Mouse (Mus musculus) adipocyte (in vitro differentiated cells): ENCODE results near the gene Sipa1l2.
A peak's percentile ranks its signal among the peaks of the same experiment; 100 is the strongest.
"Not testable (repeated sequence)": the region's sequence is repeated elsewhere in the genome, so short reads cannot be mapped to it uniquely, and the experiment has no call there.

Source experiments
- DNase-seq: peaks from one replicate; pipeline ENCODE4 v3.0.0-alpha.2; 2016; ENCODE audit warnings: low spot score

The Sipa1l2 gene

GRCm38 (mm10) chr8:125539056-125540013, 30.3 kb downstream of the Sipa1l2 start:
- DNase-seq: no peak

DNA sequence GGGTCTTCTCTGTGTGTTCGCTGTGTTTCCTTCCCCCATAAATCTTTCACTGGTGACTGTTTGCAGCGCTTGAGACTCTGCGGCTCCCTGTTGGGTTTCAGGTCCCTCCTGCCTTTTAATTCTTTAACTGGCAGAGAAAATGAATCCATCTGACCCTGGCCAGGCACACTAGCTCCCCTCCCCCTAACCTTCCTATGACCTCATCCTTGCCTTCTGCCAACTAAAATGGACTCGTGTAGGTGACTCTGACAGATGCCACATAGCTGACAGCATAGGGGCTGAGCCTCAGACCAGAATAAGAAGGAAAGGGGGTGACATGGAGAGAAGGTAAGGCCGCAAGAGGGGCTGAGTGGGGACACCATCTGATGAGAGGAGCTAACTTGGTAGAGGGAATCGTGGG, 31.3 kb downstream of the Sipa1l2 start:
- no peak for DNase-seq

DNA sequence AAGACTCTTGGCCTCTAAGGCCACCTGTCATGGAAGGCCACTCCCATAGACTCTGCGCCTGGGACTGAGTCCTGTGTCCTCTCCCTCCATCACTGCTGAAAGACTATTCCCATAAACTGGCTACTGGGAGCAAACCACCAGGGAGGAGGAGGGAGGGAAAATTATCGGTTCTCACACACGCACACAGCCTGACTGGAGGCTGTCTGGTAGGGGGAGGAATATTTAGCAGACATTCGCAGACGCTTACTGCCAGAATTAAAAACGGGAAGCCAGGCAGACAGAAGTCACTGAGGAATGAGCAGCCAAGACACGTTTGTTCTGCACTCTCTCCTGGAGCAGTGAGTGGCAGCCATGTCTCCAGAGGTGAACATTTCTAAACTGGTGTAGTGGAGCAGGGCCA, 35.9 kb downstream of the Sipa1l2 start:
- no peak for DNase-seq

- peak; percentile 56 for DNase-seq
Measured at GRCm38 (mm10) chr8:125532953-125533352, 36.7 kb downstream of the Sipa1l2 start.

DNA sequence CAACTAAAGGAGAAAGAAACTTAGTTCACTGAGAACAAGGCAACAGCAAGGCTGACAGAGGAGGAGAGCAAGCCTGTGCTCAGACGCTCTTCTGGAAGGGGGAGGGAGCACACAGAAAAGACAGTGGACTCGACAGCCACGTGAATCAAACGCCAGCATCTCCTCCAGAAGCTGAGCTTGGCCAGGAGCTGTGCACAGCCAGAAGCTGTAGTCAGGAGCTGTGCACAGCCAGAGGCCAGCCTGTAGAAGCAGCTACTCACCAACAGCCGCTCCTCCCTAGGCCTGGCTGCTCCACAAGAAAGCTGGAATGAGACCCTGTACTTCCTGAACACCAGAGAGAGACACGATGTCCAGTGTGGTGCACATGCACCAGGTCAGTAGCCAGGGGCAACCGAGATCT, 37.4 kb downstream of the Sipa1l2 start:
- no peak for DNase-seq

- no peak for DNase-seq
Measured at GRCm38 (mm10) chr8:125531640-125532039, 38.0 kb downstream of the Sipa1l2 start.

DNA sequence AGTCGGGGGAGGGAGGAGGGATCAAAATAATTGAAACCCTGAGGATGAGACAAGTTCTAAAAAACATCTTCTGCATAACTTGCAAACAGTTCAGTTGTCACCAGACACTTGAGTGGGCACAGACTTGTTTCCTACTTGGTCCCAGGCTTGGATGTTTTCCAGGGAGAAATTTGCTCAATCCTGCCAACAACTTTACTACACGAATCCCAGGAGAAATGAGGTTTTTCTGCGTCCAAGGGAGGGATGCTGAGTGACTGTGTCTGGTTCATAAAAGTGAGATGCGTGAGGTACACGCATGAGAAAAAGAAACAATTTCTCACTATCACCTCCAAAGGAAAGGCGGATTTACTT, 38.5 kb downstream of the Sipa1l2 start:
- no peak for DNase-seq

DNA sequence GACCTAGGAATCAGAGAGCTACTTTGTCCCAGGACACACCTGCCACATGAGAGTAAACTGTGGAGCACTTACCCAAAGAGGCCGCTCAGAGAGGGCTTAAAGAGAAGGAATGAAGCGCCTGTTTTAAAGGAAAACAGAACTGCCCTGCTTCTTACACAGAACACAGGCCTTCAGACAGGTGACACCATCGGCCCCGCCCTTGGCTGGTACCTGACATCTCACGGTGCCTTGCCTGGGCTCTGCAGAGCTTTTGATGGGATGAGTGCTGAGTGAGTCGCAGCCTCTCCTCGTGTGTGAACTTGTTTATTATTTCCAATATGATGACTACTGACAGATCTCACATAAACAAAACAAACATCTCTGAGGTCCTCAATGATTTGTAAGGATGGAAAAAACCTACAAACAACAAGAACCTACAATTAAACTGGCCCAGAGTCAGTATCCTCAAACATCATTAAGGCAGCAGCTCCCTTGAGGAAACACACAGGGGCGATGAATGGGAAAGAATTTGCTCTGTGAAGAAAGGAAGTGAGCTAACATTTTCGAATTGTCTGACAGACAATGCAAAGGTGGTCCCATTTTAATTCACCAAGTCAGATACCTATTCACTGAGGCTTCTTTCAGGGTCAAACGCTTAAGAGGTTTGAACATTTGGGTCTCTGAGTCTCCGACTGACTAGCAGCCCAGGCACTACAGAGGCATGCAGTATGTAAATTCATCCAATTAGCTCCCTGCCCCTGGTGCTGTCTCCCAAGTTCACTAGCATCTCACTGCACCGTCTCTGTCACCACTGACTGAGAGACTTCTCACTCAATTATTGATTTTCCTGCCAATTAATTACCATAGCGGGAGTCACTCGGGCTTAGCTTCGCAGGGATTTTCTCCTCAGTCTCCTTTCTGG, 39.2 kb downstream of the Sipa1l2 start:
- no peak for DNase-seq

DNA sequence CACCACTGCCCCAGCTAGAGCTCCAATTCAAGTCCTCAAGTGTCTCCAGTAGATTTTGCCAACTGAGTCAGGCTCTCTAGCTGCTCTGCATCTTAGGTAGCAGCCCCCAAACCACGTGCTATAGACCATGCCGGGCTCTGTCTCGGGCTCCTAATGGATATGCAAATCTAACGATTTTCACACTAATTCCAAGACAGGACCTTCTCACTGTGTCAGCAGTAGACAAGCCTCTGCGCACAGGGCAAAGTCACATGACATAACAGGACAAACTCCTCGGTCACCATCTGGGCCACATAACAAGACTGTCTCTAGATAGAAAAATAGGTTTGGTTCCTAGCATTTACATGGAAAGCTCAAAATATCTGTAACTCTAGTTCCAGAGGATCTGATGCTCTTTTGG, 40.6 kb downstream of the Sipa1l2 start:
- DNase-seq: no peak

GRCm38 (mm10) chr8:125527941-125528340, 41.7 kb downstream of the Sipa1l2 start:
- DNase-seq: no peak

GRCm38 (mm10) chr8:125526999-125527398, 42.6 kb downstream of the Sipa1l2 start:
- DNase-seq: no peak

- no peak for DNase-seq
Measured at GRCm38 (mm10) chr8:125526582-125526981, 43.0 kb downstream of the Sipa1l2 start.

- no peak for DNase-seq
Measured at GRCm38 (mm10) chr8:125524479-125524878, 45.1 kb downstream of the Sipa1l2 start.

DNA sequence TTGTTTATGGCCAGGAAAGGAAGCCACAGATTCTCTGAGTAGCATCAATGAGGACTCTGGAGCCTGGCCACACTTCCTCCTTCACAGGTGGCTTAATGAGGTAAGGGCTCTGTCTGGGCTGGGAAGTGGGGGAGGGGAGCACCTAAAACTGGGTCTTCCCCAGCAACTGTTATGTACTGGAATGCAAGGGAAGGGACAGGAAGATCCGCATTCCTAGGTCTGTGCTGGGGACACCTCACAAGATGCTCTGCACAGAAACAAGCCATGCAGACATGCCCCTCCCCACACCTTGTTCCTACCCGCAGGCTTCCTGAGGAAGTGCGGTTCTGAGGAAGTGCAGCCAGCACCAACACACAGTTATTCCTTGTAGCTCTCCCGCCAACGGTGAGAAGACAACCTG, 46.4 kb downstream of the Sipa1l2 start:
- DNase-seq: no peak

DNA sequence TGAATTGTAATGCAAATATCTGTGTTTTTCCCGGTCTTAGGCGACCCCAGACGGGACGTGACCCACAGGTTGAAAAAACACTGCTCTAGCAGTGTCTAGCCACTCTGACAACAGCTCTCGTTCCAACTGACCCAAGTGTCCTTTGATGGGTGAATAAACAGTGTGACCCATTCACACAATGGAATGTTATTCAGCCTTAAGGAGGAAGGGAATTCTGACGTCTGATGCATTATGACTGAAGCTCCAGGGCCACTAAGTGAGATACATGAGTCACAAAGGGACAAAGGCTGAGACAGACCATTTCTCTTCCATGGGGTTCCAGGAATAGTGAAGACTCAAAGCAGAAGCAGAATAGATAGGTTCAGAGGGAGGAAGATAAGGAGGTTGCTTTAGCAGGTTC, 47.5 kb downstream of the Sipa1l2 start:
- DNase-seq: no peak

- no peak for DNase-seq
Measured at GRCm38 (mm10) chr8:125521087-125521486, 48.5 kb downstream of the Sipa1l2 start.

- DNase-seq: not testable (repeated sequence)
Measured at GRCm38 (mm10) chr8:125520308-125520707, 49.3 kb downstream of the Sipa1l2 start.

DNA sequence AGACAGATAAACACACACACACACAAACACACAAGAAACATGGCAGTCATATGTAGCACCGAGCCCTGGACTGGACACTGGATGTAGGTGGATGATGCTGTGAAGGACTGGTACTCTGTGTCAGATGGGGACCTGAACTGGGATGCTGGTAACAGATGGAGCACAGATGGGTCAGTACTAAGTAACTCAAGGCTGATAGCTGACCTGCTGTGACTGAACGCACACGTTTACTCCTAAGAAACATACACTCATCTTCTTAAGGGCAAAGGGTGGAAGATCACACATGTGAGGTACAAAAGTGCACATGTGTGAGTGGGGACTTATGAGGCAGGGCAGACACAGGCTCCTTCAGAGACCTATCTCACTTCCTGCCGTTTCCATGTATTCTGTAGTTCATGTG, 50.7 kb downstream of the Sipa1l2 start:
- no peak for DNase-seq

DNA sequence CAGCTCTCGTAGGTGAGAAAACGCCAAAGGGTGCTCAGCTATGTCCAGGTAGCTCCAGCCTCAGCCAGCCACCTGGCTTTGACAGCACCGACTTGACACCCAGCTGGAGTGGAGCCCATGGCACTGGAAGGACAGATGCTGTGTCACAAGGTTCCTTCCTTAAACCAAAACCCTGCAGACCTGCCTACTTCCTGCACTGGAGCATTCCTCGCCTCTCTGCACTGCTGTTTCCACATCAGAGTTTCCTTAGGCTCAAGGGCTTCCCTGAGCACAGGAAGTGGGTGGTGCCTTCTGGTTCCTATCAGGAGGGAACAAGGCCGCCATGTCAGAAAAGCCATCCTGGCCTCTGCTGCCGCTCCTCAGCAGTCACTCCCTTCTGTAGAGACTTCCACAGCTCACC, 51.3 kb downstream of the Sipa1l2 start:
- DNase-seq: no peak

GRCm38 (mm10) chr8:125517397-125517796, 52.2 kb downstream of the Sipa1l2 start:
- no peak for DNase-seq

GRCm38 (mm10) chr8:125516115-125516905, 53.3 kb downstream of the Sipa1l2 start:
- DNase-seq: no peak

GRCm38 (mm10) chr8:125515665-125516064, 53.9 kb downstream of the Sipa1l2 start:
- no peak for DNase-seq
